Mouse (Mus musculus) MEL (cell line): ENCODE results near the gene Uckl1. TPM values are rescaled to one million over a fixed set of nuclear protein-coding genes. Genes with fewer than 3 reads are reported as not detected.

ENCODE experiments used
- DNase-seq: peaks from one replicate; pipeline ENCODE4 v3.0.0; 2011; ENCODE audit warnings: low read depth, low spot score
- H3K27ac ChIP-seq: 2 replicates; pipeline ENCODE4 v1.5.1; 2012; ENCODE audit warnings: low read depth, mild to moderate bottlenecking, control low read depth, low read length, moderate library complexity; ENCODE audit not compliant: control insufficient read depth
- H3K27me3 ChIP-seq, 2 experiments: fragments of 150-350 bp in 1 of 2; sonication (generic) in 1 of 2; 2 replicates each; pipeline ENCODE4 v1.6.1; 2012; ENCODE audit warnings: low read length in 2 of 2, mild to moderate bottlenecking in 2 of 2, improper control_type of control experiment in 1 of 2, moderate library complexity in 1 of 2; ENCODE audit not compliant: insufficient read depth in 2 of 2, control insufficient read depth in 1 of 2
- H3K36me3 ChIP-seq, 2 experiments: 2 replicates each; pipeline ENCODE4 v1.6.1; 2012 to 2014; ENCODE audit warnings: low read length in 2 of 2, improper control_type of control experiment in 1 of 2, inconsistent platforms in 1 of 2, mild to moderate bottlenecking in 1 of 2; ENCODE audit not compliant: insufficient read depth in 2 of 2, control insufficient read depth in 1 of 2
- H3K4me1 ChIP-seq, 2 experiments: fragments of 150-350 bp in 1 of 2; sonication (generic) in 1 of 2; 2 replicates each; pipeline ENCODE4 v1.6.1; 2012; ENCODE audit warnings: low read length in 2 of 2, improper control_type of control experiment in 1 of 2, mild to moderate bottlenecking in 1 of 2; ENCODE audit not compliant: insufficient read depth in 2 of 2, control insufficient read depth in 1 of 2
- H3K4me3 ChIP-seq, 2 experiments: fragments of 150-350 bp in 1 of 2; sonication (generic) in 1 of 2; 2 replicates each; pipeline ENCODE4 v1.5.1; 2012; ENCODE audit warnings: low read depth in 2 of 2, low read length in 2 of 2, mild to moderate bottlenecking in 2 of 2, moderate library complexity in 2 of 2, control low read depth in 1 of 2, improper control_type of control experiment in 1 of 2; ENCODE audit not compliant: control insufficient read depth in 1 of 2, insufficient read depth in 1 of 2
- H3K79me2 ChIP-seq: 2 replicates; pipeline ENCODE4 v1.6.1; 2012; ENCODE audit warnings: mild to moderate bottlenecking, low read length, moderate library complexity; ENCODE audit not compliant: control insufficient read depth, poor library complexity, insufficient read depth
- H3K9ac ChIP-seq: 2 replicates; pipeline ENCODE4 v1.6.1; 2012; ENCODE audit warnings: low read depth, mild to moderate bottlenecking, control low read depth, low read length, moderate library complexity; ENCODE audit not compliant: control insufficient read depth, poor library complexity, severe bottlenecking
- H3K9me3 ChIP-seq: fragments of 150-350 bp; sonication (generic); replicated peaks from 2 replicates; pipeline ENCODE4 v1.6.1; 2012; ENCODE audit warnings: mild to moderate bottlenecking, low read length, improper control_type of control experiment, moderate library complexity; ENCODE audit not compliant: insufficient read depth
- BHLHE40 ChIP-seq: IDR thresholded peaks from 2 replicates; pipeline ENCODE4 v1.6.1; 2012; ENCODE audit warnings: low read depth, mild to moderate bottlenecking, inconsistent platforms, low read length, improper control_type of control experiment, borderline replicate concordance
- CHD1 ChIP-seq: IDR thresholded peaks from 2 replicates; pipeline ENCODE4 v1.6.1; 2012; ENCODE audit warnings: low read depth, mild to moderate bottlenecking, inconsistent platforms, low read length, improper control_type of control experiment
- CTCF ChIP-seq, 3 experiments: IDR thresholded peaks in 2 of 3; conservative IDR thresholded peaks in 1 of 3; 2 replicates each; pipeline ENCODE4 v1.5.1; 2011 to 2012; ENCODE audit warnings: low read length in 3 of 3, low read depth in 2 of 3, mild to moderate bottlenecking in 2 of 3, improper control_type of control experiment in 1 of 3, inconsistent platforms in 1 of 3, mixed read lengths in 1 of 3, moderate library complexity in 1 of 3; ENCODE audit not compliant: control insufficient read depth in 1 of 3, insufficient read depth in 1 of 3, poor library complexity in 1 of 3, severe bottlenecking in 1 of 3
- E2F4 ChIP-seq: IDR thresholded peaks from 2 replicates; pipeline ENCODE4 v1.6.1; 2011; ENCODE audit warnings: low read depth, low read length, improper control_type of control experiment, borderline replicate concordance
- EP300 ChIP-seq, 2 experiments: IDR thresholded peaks; 2 replicates each; pipeline ENCODE4 v1.6.1; 2011; ENCODE audit warnings: improper control_type of control experiment in 2 of 2, low read length in 2 of 2, low read depth in 1 of 2, mild to moderate bottlenecking in 1 of 2
- GATA1 ChIP-seq: IDR thresholded peaks from 2 replicates; pipeline ENCODE4 v1.6.1; 2011; ENCODE audit warnings: low read depth, low read length, improper control_type of control experiment
- HCFC1 ChIP-seq: IDR thresholded peaks from 2 replicates; pipeline ENCODE4 v1.6.1; 2012; ENCODE audit warnings: low read depth, mild to moderate bottlenecking, inconsistent platforms, low read length, improper control_type of control experiment, moderate library complexity
- JUND ChIP-seq: IDR thresholded peaks from 2 replicates; pipeline ENCODE4 v1.6.1; 2011; ENCODE audit warnings: low read depth, mild to moderate bottlenecking, improper control_type of control experiment, low read length
- KAT2A ChIP-seq: conservative IDR thresholded peaks from 2 replicates; pipeline ENCODE4 v1.6.1; 2012; ENCODE audit warnings: low read depth, low read length, improper control_type of control experiment, inconsistent platforms
- MAFK ChIP-seq: IDR thresholded peaks from 2 replicates; pipeline ENCODE4 v1.6.1; 2011; ENCODE audit warnings: low read depth, mild to moderate bottlenecking, low read length, improper control_type of control experiment, borderline replicate concordance
- MAX ChIP-seq: IDR thresholded peaks from 2 replicates; pipeline ENCODE4 v1.6.1; 2011; ENCODE audit warnings: low read length, improper control_type of control experiment
- MAZ ChIP-seq: IDR thresholded peaks from 2 replicates; pipeline ENCODE4 v1.6.1; 2012; ENCODE audit warnings: low read depth, mild to moderate bottlenecking, inconsistent platforms, low read length, improper control_type of control experiment
- MXI1 ChIP-seq: IDR thresholded peaks from 2 replicates; pipeline ENCODE4 v1.6.1; 2011; ENCODE audit warnings: mild to moderate bottlenecking, low read depth, low read length, improper control_type of control experiment
- MYB ChIP-seq: IDR thresholded peaks from 2 replicates; pipeline ENCODE4 v1.6.1; 2011; ENCODE audit warnings: mild to moderate bottlenecking, low read depth, low read length, improper control_type of control experiment
- NELFE ChIP-seq: IDR thresholded peaks from 2 replicates; pipeline ENCODE4 v1.6.1; 2011; ENCODE audit warnings: low read depth, low read length, improper control_type of control experiment
- NRF1 ChIP-seq: IDR thresholded peaks from 2 replicates; pipeline ENCODE4 v1.6.1; 2014; ENCODE audit warnings: low read depth, mild to moderate bottlenecking, inconsistent platforms, low read length, improper control_type of control experiment, moderate library complexity; ENCODE audit not compliant: poor library complexity, insufficient read depth, severe bottlenecking
- POLR2A ChIP-seq, 2 experiments: IDR thresholded peaks; 2 replicates each; pipeline ENCODE4 v1.6.1; 2011 to 2012; ENCODE audit warnings: low read length in 2 of 2, mild to moderate bottlenecking in 2 of 2, control low read depth in 1 of 2, improper control_type of control experiment in 1 of 2, low read depth in 1 of 2, moderate library complexity in 1 of 2; ENCODE audit not compliant: control insufficient read depth in 1 of 2, insufficient read depth in 1 of 2, poor library complexity in 1 of 2
- POLR2AphosphoS2 ChIP-seq: IDR thresholded peaks from 2 replicates; pipeline ENCODE4 v1.6.1; 2011; ENCODE audit warnings: low read length, improper control_type of control experiment
- POLR2AphosphoS5 ChIP-seq: IDR thresholded peaks from 2 replicates; pipeline ENCODE4 v1.6.1; 2012; ENCODE audit warnings: low read depth, borderline replicate concordance, mild to moderate bottlenecking, inconsistent platforms, low read length, moderate library complexity, mixed read lengths
- RAD21 ChIP-seq: IDR thresholded peaks from 2 replicates; pipeline ENCODE4 v1.6.1; 2011; ENCODE audit warnings: mild to moderate bottlenecking, low read depth, low read length, improper control_type of control experiment
- RCOR1 ChIP-seq: IDR thresholded peaks from 2 replicates; pipeline ENCODE4 v1.6.1; 2012; ENCODE audit warnings: low read depth, mild to moderate bottlenecking, inconsistent platforms, low read length, improper control_type of control experiment
- SIN3A ChIP-seq: IDR thresholded peaks from 2 replicates; pipeline ENCODE4 v1.6.1; 2012; ENCODE audit warnings: low read length, improper control_type of control experiment, inconsistent platforms
- TBP ChIP-seq: IDR thresholded peaks from 2 replicates; pipeline ENCODE4 v1.8.0; 2011; ENCODE audit warnings: low read depth, low read length, improper control_type of control experiment
- UBTF ChIP-seq: IDR thresholded peaks from 2 replicates; pipeline ENCODE4 v1.6.1; 2012; ENCODE audit warnings: low read depth, mild to moderate bottlenecking, inconsistent platforms, low read length, improper control_type of control experiment, moderate library complexity, borderline replicate concordance; ENCODE audit not compliant: insufficient read depth
- USF1 ChIP-seq: IDR thresholded peaks from 2 replicates; pipeline ENCODE4 v1.6.1; 2014; ENCODE audit warnings: low read depth, mild to moderate bottlenecking, inconsistent platforms, low read length, improper control_type of control experiment, moderate library complexity
- ZC3H11A ChIP-seq: IDR thresholded peaks from 2 replicates; pipeline ENCODE4 v1.6.1; 2012; ENCODE audit warnings: low read depth, mild to moderate bottlenecking, inconsistent platforms, low read length, improper control_type of control experiment
- ZMIZ1 ChIP-seq: IDR thresholded peaks from 2 replicates; pipeline ENCODE4 v1.6.1; 2012; ENCODE audit warnings: low read depth, mild to moderate bottlenecking, inconsistent platforms, low read length, improper control_type of control experiment, moderate library complexity
- ZNF384 ChIP-seq: IDR thresholded peaks from 2 replicates; pipeline ENCODE4 v1.6.1; 2012; ENCODE audit warnings: low read depth, mild to moderate bottlenecking, inconsistent platforms, low read length, improper control_type of control experiment
- polyA plus RNA-seq, 2 experiments: library from polyadenylated mRNA; stranded (reverse) in 1 of 2; unstranded in 1 of 2; fragments of >175 nt in 1 of 2; fragments of >200 nt in 1 of 2; gene quantifications; 2 replicates each; pipeline versions ENCODE4 v1.2.1 to v1.2.4; 2012; ENCODE audit warnings: low replicate concordance in 2 of 2, low read depth in 1 of 2; ENCODE audit not compliant: insufficient read length in 2 of 2, insufficient read depth in 1 of 2, missing spikeins in 1 of 2
- total RNA-seq: library from RNA; depleted of rRNA; stranded (reverse); fragments of 300-350 nt; gene quantifications from 2 replicates; pipeline ENCODE4 v1.2.3, GENCODE M21; 2012

Uckl1 gene
- total and polyA plus RNA-seq, 3 experiments = 15.2 to 24.6 TPM; not detected in 1

GRCm38 (mm10) chr2:181579681-181580080 lies 5.0 kb downstream of the Uckl1 start:
- Histone ChIP-seq H3K9ac (no peak overlapping the region), H3K27me3 (no peaks in the 10 kb centered on the region), H3K9me3 (no peaks in the 10 kb centered on the region), H3K27ac (no peak overlapping the region), H3K4me1 (peaks cover 18 to 20% of the 10 kb centered on the region in 2 experiments), H3K4me3 (no peak overlapping the region), H3K79me2 (peaks cover 8% of the 10 kb centered on the region)
- no peak for DNase-seq
- no peak for TF ChIP-seq CTCF (IDR thresholded peaks at IDR 0.05 in 2 of 3, conservative IDR thresholded peaks at IDR 0.05 in 1 of 3; ENCODE audit: control insufficient read depth in 1 of 3, insufficient read depth in 1 of 3, low read depth in 2 of 3, low read length in 3 of 3, poor library complexity in 1 of 3, severe bottlenecking in 1 of 3)
- TF ChIP-seq POLR2AphosphoS5 = no peak
- TF ChIP-seq POLR2A (IDR thresholded peaks at IDR 0.05; ENCODE audit: control insufficient read depth in 1 of 2, insufficient read depth in 1 of 2, low read depth in 1 of 2, low read length in 2 of 2, poor library complexity in 1 of 2) = no peak
- TF ChIP-seq RCOR1 = no peak
- no peak for TF ChIP-seq HCFC1
- TF ChIP-seq, all 39 proteins: peak for 0
- H3K36me3 ChIP-seq = peaks cover 0 to 22% of the 10 kb centered on the region in 2 experiments; a peak in 2 of 4 replicates

- H3K9ac ChIP-seq = no peak overlapping the region
- no peak overlapping the region for H3K4me3 ChIP-seq
Observed at GRCm38 (mm10) chr2:181578790-181579618, 5.7 kb downstream of the Uckl1 start.

GRCm38 (mm10) chr2:181577981-181578581 lies 6.6 kb downstream of the Uckl1 start:
- peaks cover 18 to 20% of the 10 kb centered on the region in 2 experiments for H3K4me1 ChIP-seq
- H3K4me3 ChIP-seq = no peak overlapping the region
- H3K9ac ChIP-seq = no peak overlapping the region
- H3K27ac ChIP-seq = 0 out of 2 replicates have a peak overlapping the region, but pooled peaks have one; percentile 2
- H3K79me2 ChIP-seq = peaks cover 8% of the 10 kb centered on the region
- DNase-seq = peak; percentile 57
- H3K9me3 ChIP-seq = no peaks in the 10 kb centered on the region
- H3K36me3 ChIP-seq = peaks cover 0 to 22% of the 10 kb centered on the region in 2 experiments; a peak in 2 of 4 replicates
- no peaks in the 10 kb centered on the region for H3K27me3 ChIP-seq
- TF ChIP-seq TBP (no peak), MXI1 (peak; percentile 39; the same call in 1 of the 2 replicates), KAT2A (no peak), JUND (no peak), MAFK (no peak), CHD1 (no peak), ZMIZ1 (no peak), RAD21 (no peak), HCFC1 (no peak), NRF1 (no peak), NELFE (no peak), ZC3H11A (no peak), UBTF (no peak)

More at GRCm38 (mm10) chr2:181578790-181579618, 5.7 kb downstream of the Uckl1 start:
- peaks cover 0 to 22% of the 10 kb centered on the region in 2 experiments; a peak in 2 of 4 replicates for H3K36me3 ChIP-seq
- H3K79me2 ChIP-seq = peaks cover 8% of the 10 kb centered on the region
- DNase-seq = no peak
- no peak for TF ChIP-seq ZNF384
- no peak for TF ChIP-seq ZMIZ1
- no peak for TF ChIP-seq POLR2AphosphoS2
- no peak for TF ChIP-seq ZC3H11A
- TF ChIP-seq UBTF = no peak
- no peak for TF ChIP-seq USF1
- no peak for TF ChIP-seq BHLHE40
- TF ChIP-seq MAX = no peak
- TF ChIP-seq GATA1 = no peak
- TF ChIP-seq EP300 (IDR thresholded peaks at IDR 0.05; ENCODE audit: low read depth in 1 of 2, low read length in 2 of 2) = no peak
- TF ChIP-seq TBP = no peak
- TF ChIP-seq MYB = no peak
- TF ChIP-seq SIN3A = no peak
- TF ChIP-seq MAZ = no peak
- TF ChIP-seq E2F4 = no peak
- TF ChIP-seq POLR2A (IDR thresholded peaks at IDR 0.05; ENCODE audit: control insufficient read depth in 1 of 2, insufficient read depth in 1 of 2, low read depth in 1 of 2, low read length in 2 of 2, poor library complexity in 1 of 2) = no peak
- TF ChIP-seq KAT2A = no peak
- peaks cover 18 to 20% of the 10 kb centered on the region in 2 experiments for H3K4me1 ChIP-seq
- no peaks in the 10 kb centered on the region for H3K9me3 ChIP-seq
- H3K27me3 ChIP-seq = no peaks in the 10 kb centered on the region
- no peak overlapping the region for H3K27ac ChIP-seq
